Mouse (Mus musculus) telencephalon, adult 2 months (tissue): ENCODE data around the gene Psg27.
"Not testable (repeated sequence)": the region's sequence is repeated elsewhere in the genome, so short reads cannot be mapped to it uniquely, and the experiment has no call there.

Experiments
- DNase-seq: peaks from one replicate; pipeline ENCODE4 v3.0.0-alpha.2; 2011; ENCODE audit warnings: low read depth, low spot score

Psg27 gene

DNA sequence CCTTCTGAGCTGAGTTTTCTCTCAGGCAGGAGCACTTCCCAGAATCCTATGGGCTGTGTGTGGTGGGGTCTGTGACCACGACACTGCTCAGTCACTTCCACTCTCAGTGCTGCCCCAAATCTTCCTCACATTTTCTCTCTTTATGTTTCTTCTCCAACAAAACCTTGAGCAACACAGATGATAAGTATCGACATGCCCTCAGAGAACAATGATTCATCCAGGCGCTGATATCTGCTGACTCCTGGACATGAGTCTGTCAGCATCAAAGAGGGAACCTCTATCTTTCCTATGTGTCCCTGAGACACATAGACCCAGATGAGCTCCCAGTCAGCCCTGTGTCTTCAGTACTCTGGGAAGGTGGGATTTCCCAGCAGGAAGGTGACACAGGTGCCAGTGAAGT is at the start of gene Psg27:
Gene Psg27 (minus strand): TSS at position 101 of the 400 bp plus-strand sequence.
- DNase-seq = no peak

DNA sequence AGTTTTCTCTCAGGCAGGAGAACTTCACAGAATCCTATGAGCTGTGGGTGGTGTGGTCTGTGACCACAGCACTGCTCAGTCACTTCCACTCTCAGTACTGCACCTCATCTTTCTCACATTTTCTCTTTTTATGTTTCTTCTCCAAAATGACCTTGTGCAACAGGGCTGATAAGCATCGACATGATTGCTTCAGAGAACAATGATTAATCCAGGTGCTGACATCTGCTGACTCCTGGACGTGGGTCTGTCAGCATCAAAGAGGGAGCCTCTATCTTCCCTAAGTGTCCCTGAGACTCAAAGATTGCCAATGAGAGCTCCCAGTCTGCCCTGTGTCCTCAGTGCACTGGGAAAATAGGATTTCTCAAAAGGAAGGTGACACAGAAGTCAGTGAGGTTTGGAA is 49.3 kb upstream of the Psg27 start, which contains the start of gene Psg23:
Gene Psg23 (minus strand): TSS at position 101 of the 400 bp plus-strand sequence.
- DNase-seq = not testable (repeated sequence)

DNA sequence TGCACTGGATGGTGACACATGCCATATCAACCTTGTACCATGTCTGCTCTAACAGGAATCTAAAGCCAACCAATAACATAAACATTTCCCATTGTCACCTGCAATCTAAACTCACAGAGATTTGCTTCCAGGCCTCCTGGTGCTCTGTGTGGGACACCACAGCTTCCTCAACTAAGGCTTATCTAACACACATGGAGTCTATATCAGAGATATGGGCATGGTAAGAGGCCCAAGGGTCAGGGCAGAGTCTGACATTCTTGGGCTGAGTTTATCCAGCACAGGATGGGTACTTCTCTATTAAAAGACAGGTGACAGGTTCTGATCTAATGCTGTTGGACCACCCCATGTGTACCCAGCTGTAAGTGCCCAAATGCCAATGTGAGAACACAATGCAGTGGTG is 7.3 kb downstream of the Psg27 start:
- DNase-seq = no peak

DNA sequence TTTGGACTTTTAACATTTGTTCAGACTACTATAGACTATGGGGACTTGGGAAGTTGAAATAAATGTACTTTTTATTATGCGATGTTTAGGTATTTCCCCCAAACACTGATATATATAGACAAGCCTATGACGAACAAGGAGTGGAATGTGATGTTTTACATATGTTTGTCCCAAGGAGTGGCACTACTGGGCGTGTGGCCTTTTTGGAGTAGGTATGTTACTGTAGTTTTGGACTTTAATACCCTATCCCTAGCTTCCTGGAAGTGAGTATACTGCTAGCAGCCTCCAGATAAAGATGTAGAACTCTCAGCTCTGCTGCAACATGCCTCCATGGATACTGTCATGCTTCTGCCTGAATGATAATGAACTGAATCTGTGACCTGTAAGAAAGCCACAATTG is 11.4 kb downstream of the Psg27 start:
- DNase-seq = not testable (repeated sequence)

DNA sequence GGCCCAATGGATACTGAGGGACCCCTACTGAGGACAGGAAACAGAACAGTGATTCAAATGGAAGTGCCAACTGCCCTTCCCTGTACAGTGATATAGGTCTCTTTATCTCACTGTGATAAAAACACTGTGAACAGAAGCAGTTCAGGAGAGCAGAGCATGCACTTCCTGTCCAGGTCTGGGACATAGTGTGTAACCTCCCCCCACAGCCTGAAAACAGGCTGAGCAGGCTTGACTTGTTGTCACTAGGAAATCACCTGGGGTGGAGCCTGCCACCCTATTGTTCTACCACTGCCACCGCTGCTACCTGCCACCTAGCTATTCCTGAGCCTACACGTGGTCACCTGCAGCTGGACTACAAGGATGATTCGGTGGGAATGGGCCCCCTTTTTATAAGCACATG is 33.7 kb downstream of the Psg27 start:
- DNase-seq = no peak

DNA sequence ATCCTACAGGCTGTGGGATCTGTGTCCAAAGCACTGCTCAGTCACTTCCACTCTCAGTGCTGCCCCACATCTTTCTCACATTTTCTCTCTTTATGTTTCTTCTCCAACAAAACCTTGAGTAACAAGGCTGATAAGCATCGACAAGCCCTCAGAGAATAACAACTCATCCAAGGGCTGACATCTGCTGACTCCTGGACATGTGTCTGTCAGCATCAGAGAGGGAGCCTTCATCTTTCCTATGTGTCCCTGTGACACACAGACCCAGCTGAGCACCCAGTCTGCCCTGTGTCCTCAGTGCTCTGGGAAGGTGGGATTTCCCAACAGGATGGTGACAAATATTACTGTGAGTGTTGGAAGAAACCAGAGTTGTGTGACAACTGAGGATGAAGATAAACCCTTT is 34.9 kb downstream of the Psg27 start, which contains the start of gene Psg25:
Gene Psg25 (minus strand): TSS at position 101 of the 400 bp plus-strand sequence.
- DNase-seq = no peak

DNA sequence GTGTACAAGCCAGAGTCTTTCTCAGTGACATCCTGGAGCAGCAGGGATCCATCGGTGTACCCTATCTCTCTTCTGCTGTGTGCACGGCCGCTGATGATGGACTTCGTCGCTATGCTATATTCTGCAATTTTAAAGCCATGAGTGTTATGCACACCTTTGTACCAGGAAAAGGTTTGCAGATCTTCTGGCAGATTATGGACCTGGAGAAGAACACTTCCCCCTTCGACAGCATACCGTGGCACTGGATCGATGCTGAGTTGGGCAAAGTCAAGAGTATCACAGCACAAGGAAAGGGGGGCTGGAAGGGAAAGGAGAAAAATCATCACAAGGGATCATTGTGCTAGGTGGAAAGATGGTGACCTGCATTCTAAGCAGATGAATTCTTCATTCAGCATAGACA is 42.4 kb downstream of the Psg27 start:
- DNase-seq = no peak

DNA sequence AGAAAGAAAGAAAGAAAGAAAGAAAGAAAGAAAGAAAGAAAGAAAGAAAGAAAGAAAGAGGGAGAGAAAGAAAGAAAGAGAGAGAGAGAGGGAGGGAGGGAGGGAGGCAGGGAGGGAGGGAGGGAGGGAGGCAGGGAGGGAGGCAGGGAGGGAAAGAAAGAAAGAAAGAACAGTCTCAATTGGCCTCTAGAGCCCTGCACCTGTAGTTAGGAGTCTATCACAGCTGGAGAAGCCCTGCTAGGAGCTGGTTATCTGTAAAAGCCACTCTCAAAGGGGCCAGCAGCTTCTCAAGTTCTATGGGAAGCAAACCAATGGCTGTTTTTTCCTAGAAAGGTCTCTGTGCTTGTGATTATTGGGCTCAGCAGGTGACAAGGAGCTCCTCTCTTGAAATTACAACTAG is 54.3 kb downstream of the Psg27 start:
- DNase-seq = not testable (repeated sequence)

DNA sequence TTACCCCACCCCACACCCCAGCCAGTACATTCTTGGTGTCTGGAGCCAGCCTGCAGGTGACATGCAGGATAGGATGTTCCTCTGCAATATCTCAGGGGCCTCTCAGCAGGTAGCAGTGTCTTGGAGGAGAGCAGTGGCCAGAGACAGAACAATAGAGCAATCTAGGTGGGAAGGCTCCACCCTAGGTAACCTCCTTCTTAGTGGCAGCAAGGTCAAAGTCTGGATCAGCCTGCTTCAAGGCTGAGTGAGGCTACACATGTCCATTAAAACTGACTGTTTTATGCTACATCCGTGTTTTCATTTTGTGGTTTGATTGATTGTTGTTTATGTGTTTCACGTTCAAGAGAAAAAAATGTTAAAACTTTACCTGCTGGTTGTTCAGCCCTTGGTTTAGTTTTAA is 54.7 kb downstream of the Psg27 start:
- DNase-seq = not testable (repeated sequence)

DNA sequence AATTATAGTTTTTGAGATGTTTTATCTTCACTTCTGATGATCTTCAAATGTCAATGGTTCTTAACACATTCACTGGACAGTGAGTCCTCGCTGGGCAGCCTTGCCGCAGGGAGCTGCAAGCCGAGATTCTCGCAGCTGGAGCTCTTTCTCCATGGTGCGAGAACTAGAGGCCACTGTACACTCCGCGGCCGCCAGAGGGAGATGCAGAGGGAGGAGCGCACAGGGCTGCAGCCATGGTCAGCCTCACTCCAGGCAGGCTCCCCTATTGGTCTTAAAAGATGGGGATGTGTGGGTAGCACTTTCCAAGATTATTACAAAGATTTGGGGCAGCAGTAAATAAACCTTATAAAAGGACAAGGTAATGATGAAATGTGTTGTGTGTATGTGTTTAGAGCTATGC is 55.6 kb downstream of the Psg27 start:
- no peak for DNase-seq
